Mouse (Mus musculus): ENCODE data around the gene Mydgf.

Mydgf gene

DNA sequence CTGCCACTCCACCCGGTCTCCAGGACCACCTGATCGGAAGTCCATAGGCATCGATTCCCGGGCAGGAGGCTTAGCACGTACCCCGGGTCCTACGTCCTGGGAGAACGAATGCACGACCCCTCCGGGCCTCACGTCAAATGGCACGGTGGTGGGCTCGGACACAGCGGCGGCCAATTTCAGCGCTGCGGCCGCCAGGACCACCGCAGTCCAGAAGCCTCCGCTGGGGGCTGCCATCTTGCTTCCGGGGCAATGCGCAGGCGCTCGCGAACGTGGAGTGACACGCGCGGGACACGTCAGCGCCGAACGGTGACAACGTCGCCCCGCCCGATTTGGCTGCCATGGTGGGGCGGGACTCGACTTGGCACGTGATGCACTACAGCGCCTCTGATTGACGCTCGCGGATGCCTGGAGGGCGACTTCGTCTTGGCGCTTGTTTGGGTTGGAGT is at the start of gene Mydgf:
Gene Mydgf, minus strand, starts transcription at position 263 of the 446 bp plus-strand sequence.
- peak; percentile 97 for DNase-seq

DNA sequence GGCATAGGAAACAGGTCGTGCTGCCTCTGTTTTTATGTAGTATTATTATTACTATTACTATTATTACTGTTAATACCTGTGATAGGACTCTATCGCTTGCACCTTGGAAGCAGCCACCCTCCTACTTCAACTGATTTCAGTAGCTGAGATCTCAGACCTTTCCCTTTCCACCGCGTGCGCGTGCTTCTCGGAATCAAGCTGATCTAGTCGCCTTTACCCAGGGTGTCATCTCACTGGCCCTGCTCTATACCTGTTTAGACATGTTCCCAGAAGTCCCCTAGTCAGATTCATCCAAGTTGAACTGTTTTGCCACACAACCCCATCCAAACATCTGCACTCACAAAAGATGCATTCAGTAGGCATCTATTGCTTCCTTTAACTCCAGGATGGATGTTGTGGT is 49.7 kb upstream of the Mydgf start:
- no peak for DNase-seq

DNA sequence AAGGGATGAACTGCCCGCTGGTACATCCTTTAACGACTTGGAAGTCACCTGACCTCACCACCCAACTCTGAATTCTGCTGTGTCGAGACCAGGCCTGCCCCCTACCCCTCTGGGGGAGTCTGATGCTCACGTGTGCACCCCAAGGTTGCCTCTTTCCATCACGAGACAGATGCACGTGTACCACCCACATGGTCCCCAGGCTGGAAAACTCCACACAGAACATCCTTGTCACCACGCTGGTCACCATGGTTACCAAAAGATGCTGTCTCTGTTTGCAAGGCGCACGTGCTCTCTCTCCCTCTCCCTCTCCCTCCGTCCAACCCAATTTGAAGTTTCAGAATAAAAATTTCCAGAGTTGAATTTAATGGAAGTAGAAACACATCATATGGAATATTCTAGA is 46.2 kb upstream of the Mydgf start:
- no peak for DNase-seq

DNA sequence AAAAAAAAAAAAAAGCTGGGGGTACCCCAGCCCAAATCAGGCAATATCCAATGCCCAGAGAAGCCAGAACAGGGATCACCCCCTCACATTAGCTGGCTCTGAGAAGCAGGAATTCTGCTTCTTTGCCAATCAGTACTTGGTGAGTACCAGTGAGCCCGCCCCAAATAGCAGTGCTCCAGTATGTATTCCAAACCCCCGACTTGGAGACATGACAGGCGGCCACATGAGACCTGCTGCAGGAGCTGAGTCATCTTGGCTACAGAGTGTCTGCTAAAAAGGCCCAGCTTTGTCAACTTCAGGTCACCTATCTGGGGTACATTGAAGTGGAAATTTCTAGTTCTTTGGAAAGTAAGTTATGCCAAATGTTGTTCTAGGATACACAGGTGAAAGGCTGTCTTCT is 42.8 kb upstream of the Mydgf start:
- no peak for DNase-seq

DNA sequence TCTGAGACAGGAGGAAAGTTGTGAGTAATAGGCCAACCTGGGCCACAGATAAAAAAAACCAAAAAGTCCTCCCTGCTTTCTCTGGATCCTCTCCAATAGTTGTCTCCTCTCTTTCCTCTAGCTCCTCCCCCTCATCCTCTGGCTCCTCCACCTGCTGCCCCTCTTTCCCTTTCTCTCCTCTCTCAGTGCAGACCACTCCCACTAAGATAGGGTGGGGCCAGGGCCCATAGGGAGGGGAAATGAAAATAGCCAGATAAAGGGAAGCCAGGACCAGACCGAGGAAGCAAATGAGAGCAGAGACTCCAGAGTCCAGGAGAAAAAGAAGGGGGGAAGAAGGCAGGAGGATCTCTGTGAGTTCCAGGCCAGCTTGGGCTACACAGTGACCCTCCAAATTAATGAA is 41.2 kb upstream of the Mydgf start:
- no peak for DNase-seq

DNA sequence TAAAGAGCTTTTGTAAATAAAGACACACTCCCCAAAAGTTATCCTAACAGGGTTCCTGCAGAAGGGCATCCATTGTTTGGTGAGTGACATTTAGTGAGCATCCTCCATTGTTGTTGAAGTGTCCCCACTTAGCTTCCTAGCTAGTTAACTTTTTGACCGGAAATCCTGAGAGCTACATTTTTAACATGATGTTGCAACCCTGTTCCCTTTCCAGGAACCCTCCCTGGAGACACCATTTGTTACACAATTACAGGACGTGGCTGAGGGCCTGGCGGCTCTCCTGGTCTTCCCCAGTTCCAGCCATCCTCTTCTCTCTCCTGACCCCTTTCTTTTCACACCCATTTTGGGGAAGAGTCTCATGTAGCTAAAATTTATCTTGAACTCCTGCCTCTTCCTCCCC is 36.1 kb upstream of the Mydgf start:
- peak; percentile 77 for DNase-seq

DNA sequence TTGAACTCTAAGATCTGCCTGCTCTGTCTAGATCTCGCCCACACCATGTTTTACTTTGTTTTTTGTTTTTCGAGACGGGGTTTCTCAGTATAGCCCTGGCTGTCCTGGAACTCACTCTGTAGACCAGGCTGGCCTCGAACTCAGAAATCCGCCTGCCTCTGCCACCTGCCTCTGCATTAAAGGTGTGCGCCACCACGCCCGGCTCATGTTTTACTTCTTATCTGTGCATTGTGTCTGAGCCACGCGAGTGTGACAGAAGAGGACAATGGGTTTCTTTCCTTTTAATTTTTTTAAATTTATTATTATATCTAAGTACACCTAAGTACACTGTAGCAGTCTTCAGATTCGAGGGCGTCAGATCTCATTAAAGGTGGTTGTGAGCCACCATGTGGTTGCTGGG is 35.5 kb upstream of the Mydgf start:
- DNase-seq: peak; percentile 13

DNA sequence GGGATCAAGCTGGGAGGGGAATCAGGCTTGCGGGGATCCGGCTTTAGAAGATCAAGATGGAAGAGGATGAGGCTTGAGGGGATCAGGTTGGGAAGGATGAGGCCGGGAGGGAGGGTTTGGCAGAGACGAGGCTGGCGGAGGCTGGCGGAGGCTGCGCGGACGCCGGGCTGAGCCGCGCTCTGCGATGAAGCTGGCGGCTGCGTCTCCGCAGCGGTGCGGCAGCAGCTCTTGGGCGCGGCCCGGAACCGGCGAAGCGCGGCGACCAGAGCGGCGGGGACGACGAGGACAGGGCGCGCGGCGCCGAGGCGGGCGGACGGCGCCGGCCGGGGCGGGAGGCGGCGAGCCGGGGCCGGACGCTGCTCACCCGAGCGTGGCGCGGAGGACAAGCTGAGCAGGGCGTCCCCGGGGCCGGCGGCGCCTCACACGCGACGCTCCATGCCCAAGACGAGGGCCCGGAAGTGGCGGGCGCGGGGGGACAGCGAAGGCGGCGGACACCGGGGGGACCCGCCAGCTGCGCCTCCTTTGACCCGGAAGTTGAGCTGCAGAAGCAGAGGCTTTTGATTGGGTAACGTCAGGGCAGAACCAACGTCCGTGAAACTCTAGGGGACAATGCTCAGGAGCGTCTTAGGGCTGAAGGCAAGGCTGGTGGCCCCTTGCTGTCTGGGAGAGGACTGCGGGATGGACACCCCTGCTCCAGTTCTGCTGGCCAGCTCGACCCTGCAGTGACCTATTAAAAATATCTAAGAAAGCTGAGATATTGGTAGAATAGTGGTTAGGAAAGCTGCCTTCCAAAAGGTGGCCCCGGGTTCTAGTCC is 34.9 kb upstream of the Mydgf start, which contains the start of gene Dpp9:
Gene Dpp9, minus strand, starts transcription at position 529 of the 815 bp plus-strand sequence.
- DNase-seq: peak; percentile 95

DNA sequence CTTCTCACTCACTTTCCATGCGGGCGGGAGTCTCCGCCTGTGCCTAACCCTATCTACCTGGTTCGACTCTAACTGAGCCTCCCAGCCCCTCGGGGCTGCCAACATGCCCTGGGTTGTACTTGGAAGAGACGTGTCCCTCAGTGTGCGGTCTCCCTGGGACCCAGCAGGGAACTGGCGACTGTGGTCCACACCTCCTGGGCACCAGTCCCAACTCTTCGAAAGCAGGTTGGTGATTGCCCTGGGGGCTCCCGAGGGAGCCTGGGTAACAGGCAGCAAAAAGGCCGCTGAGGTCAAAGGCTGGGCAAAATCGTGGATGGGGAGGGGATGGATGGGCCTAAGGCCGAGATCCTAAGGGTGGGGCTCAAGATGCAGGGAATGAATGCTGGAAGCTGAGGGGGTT is 34.0 kb upstream of the Mydgf start:
- peak; percentile 14 for DNase-seq

DNA sequence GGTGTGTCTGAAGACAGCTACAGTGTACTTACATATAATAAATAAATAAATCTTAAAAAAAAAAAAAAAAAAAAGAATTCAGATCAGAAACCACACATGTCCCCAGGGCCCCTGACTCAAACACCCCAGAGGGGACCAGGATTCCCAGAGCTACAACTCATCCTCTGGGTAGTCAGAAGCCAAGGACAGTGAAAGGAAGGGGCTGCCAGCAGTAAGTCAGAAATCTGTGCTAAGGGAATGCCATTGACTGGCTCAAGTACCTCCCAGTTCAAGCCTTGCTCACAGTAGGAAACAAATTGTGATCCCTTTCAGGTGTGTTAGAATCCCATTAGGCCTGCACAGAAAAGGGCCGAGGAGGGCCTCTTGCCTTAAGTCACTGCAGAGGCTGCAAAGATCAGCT is 30.5 kb upstream of the Mydgf start:
- no peak for DNase-seq

DNA sequence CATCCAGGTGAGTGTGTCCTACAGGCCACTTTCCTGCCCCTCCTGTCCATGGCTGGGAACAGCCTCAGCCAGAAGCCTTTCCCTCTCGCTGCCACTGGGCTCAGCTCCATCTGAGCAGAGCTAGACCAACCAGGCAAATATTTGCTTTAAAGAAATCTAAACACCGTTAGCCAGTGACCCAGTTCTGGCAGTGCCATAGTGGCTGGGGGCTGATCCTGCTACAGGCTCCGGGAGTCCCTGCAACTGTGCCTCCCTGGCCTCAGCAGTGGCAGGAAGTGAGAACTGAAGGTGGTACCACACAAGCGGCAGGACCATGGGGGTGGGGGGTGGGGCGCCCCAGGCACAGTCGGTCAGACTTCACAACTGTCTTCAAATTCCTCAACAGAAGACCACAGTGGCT is 29.0 kb upstream of the Mydgf start:
- DNase-seq: no peak

DNA sequence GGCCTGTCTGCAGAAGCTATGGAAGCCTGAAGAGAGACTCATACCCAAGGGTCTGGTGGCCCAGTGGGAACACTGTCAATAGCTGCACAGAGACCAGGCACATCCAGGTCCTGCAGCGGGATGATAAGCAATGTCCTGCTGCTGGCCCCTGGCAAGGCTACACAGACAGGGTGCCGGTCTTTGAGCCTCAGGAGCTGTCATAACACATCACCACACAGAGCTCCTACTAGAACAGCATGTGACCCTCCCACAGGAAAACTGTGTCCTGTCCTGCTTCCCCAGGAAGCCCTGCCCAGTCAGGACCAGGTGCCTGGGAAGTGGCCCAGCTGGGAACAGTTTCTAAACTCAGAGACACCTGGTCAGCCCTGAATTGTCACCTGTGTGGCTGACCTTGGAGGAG is 27.4 kb upstream of the Mydgf start:
- DNase-seq: peak; percentile 17

DNA sequence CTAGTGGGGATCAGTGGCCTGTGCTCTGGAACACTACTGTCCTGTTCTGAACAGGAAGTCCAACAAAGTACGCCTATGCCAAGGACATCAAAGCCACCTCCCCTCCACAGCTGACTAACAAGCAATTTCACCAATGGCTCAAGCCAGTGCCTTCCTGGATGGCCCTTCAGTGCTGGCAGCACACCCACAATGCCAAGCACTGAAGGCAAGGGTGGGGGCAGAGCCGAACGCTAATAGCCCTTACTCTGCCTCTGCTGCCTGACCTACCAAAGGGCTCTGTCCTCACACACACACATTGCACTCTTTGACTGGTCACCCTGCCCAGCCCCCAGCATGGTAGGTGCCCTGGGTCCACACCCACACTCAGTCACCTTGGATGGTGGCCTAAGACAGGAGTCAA is 25.1 kb upstream of the Mydgf start:
- DNase-seq: no peak

DNA sequence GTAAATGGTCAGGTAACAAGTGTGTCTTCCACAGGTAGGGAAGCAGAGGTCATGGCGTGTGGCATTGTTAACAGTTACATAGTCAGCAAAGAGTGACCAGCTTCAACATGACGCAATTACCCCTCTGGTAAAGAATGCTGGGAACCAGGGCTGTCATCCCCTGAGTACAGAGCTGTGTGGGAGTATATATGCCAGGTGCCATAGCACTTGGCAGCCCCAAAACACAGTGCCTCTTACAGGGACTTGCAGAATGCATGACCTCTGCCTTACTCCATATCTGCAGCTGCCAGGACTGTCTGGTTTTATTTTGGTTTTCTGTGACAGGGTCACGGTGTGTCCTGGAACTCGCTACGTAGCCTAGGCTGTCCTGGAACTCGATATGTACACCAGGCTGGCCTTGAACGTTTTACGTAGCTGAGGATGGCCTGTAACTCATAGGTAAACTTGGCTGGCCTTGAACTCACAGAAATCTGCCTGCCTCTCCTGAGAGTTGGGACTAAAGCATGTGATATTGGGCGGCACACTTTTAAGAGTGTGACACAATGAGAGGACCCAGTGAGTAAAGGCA is 24.3 kb upstream of the Mydgf start:
- no peak for DNase-seq

DNA sequence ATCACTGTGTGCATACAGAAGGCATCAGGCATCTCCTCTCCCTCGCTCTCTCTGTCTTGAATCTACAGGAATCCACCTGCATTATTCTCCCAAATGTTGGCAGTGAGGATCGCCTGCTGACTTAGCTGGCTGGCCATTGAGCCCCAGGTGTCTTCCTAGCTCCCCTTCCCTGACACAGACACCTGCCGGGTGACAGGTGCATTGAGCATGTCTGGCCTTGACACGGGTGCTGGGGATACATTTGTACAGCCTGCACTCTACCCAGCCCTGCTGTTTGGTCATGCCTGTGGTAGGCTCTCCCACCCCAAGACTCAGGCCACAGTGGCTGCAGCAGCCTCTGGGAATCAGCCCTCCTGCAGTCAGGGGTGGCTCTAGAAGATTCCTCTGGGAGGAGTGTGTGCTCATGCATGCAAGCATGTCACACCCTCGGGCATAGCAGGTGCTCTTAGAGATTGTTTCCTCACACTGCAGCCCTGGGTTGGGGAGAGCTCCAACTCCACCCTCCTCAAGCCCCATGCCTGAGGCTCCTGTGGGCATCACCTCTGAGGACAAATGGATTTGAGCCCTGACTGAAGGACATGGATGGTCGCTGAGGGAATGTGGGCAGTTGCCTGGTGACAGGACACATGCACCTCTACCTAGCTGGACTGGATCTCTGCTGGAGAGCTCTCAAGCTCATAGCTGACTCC is 23.4 kb upstream of the Mydgf start:
- no peak for DNase-seq

DNA sequence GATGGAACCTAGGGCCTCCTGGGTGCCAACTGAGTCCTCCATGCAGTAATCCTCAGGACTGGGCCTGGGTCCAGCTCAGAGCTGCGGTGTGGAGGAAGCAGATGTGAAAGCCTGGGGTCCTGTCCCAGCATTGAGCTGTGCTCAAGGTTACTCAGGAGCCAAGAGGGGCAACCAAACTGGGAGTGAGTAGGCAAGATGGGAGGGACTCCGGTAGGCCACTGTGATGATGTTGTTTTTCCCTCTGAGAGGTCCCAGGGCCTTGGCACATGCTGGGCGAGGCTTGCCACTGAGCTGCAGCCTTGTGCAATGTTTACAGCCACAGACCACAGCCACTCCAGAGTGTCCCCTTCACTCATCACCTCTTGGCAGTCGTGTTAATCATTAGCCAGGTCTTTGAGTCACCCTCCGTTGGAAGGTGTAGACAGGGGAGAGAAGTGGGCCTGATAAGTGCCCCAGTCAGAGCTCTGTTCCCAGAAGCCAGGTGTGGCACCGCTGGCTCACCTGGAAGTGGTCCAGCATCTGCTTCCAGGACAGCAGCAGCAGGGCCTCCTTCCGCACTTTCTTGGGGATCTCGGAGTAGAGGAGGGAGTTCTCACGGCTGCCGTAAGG is 22.7 kb upstream of the Mydgf start:
- no peak for DNase-seq

DNA sequence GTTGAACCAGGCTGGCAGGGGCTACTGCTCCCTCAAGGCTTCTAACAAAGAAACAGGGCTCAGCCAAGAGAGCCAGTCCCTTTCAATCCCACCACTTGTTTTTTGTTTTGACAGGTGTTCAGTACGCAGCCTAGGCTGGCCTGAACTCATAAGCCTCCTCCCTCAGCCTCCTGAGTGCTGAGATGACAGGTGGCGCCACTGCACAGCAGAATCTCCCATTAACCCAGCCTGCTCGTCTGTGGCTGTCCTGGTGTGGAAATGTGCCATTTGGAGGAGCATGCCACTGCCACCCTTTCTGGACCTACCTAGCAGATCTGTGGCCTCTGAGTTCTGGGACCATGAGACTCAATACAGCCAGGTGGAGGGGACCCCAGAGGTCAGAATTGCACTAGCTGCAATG is 20.0 kb upstream of the Mydgf start:
- DNase-seq: no peak

DNA sequence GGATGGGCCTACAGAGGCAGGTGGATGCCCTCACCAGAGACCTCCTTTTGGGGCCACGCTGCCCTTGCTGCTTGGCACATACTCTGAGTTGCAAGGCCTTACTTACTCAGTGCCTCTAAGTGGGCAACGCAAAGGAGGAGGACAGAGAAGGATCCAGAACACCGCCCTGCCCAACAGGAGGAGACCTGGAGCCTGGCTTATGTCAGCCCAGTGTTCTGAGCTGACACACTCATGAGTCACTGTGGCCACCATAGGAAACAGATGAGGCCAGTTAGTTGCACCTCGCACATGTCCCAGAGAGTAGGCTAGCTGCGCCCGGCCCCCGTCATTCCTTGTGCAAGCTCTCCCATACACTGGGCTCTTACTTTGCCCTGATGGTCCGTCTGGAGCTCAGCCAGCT is 18.8 kb upstream of the Mydgf start:
- DNase-seq: no peak

DNA sequence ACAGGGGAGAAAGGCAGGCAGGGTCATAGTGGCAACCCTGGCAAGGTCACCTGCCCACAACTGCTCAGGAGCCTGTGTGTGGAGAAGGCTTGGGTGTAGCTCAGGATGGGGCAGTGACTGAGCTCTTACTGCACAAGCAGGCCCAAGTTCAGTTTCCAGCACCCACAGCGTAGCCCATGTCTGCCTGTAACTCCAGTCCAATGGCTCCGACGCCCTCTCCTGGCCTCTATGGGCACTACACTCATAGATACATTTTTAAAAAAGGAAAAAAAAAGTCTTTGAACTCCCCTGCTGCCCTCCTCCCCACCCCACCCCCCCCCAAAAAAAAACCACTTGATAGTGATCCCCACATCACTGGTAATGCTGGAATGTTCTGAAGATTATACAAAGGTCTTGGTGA is 17.9 kb upstream of the Mydgf start:
- no peak for DNase-seq

DNA sequence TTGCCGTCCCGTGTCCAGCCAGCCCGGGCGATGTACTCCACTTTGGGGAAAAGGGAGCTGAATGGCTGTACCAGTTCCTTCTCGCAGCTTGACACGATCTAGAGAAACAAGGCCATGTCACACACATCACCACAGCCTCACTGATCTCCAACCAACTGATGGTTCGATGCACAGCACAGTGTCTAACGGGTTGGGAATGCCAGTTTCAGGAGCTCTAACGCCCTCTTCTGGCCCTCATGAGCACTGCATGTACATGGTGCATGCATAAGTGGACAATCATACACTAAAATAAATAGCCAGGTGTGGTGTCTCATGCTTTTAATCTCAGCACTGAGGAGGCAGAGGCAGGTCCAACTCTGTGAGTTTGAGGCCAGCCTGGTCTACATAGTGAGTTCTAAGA is 16.9 kb upstream of the Mydgf start:
- no peak for DNase-seq

DNA sequence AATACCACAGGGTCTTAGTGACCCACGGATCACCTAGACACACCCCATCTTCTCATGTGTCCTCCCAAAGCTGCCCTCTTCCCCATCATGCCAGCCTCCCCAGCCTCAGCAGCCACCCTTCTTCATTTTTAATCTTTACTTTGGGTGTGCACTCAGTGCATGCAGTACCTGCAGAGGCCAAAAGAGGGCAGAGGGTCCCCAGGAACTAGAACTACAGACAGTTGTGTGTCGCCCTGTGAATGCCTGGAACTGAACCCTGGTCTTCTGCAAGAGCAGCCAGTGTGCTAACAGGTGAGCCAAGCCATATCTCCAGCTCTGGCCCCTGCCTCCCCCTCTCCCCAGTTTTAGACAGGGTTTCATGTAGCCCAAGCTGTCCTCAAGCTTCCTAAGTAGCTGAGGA is 13.1 kb upstream of the Mydgf start:
- no peak for DNase-seq

DNA sequence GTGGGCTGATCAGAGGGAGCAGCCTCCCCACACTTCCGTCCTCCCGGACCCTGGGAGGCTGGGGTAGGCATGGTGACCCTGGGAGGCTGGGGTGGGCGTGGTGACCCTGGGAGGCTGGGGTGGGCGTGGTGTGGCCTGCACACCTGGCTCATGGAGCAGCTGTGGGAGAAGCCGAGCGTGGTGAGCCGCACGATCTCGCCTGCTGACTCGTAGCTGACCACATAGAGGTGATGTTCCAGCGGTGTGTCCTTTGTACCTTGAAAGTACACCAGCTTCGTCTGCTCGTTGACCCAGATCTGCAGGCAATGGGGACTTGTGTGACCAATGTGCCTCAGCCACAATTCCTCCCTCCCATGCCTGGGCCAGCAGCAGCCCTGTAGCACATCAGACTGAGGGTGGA is 11.0 kb upstream of the Mydgf start:
- DNase-seq: peak; percentile 55

DNA sequence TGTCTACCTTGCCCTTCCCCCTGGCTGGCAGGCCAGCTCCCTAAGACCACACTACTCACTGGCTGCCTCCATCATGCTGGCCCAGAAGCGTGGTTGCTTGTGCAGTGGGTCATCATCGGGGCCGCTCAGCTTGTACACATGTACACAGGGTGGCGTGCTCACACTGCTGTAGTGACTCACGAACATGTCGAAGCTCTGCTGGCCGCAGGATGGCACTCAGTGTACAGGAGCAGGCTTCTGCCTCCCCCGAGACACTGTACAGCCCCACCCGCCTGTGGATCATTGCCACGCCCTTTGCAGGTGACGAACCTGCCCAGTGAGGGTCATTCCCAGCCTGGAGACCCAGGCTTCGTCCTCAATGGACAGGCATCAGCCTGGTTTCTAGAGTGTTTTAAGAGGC is 10.6 kb upstream of the Mydgf start:
- no peak for DNase-seq

DNA sequence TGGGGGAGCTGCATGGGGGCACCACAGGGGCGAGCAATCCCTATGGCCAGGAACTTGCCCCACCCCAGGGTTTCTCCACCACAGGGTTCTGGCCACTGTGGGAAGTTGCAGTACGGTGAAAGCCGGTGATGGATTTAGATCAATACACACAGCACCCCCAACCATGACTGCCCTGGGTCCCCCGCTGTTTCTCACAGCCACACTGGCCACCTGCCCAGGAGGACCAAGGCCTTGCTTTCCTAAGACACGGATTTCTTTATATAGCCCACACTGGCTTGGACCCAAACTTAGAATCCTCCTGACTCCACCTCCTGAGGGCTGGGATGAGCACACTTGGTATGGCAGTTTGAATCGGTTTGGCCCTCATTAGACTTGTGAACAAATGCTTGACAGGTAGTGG is 7.5 kb upstream of the Mydgf start:
- DNase-seq: no peak

All from kidney, adult 9 months (tissue).